In the genomic region with DNA sequence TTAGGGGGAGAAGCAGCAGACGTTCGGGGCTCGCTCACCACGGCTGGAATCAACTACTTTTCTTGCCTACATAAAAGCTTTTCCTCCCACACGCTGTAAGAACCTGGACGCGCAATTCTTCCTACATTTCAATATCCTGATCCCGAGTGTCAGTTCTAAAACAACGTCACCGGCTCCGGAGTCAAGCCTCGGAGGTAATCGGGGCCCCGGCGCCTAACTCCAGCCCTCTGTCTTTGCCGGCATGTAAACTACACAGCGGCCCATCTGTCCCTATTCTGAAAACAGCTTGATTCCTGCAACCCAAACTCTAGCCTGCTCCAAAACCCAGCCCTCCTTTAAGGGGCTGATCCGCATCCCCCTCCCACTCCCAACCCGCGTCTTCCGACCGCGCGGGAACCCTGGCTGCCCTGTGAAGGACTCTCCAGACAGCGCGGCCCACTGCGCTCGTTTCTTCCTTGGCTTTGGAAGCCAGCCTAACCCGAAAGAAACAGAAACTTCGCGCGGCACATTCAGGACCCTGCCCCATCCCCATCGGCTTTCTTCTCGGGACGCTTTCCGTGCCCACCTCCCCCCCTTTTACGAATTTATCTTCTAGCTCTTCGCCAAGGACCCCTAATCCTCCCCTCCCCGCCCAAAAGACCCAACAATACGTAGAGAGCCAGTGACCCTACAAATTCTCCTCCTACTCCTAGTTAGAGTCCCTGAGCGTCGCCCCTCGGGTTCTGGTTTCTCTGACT, we compare ENCODE assay signal across 8 mouse cellular contexts. TPM values are rescaled to one million over a fixed set of nuclear protein-coding genes. Genes with fewer than 3 reads are reported as not detected.
DNase-seq lines count a peak whose midpoint lies in the region; ATAC-seq and TF ChIP-seq lines count a peak whose summit lies in the region.

No protein-coding gene starts in this region.

- no peaks in the 10 kb centered on the region for H3K36me3 ChIP-seq in megakaryocyte, embryonic 14.5 days (replicated peaks; ENCODE audit: low read length)
- no peaks in the 10 kb centered on the region for H3K36me3 ChIP-seq in forebrain, embryonic 13.5 days (ENCODE audit: poor library complexity, severe bottlenecking)

- peak; percentile 9 for DNase-seq in induced T-regulatory cell, adult 2 months (ENCODE audit: low read depth)
- DNase-seq in lung, adult 18-20 months, result peak; percentile 25 to 33
- DNase-seq in ovary, adult 18-20 months (ENCODE audit: low spot score), result peak; percentile 24
- no peak for DNase-seq in T-cell, adult 2 months (ENCODE audit: low spot score)

- no peak for ATAC-seq in megakaryocyte, adult 5-6 weeks (ENCODE audit: poor library complexity, severe bottlenecking)
- ATAC-seq in forebrain, embryonic 13.5 days, result no peak

- peak overlapping the region; percentile 96 for H3K9ac ChIP-seq in forebrain, embryonic 13.5 days

- TF ChIP-seq POLR2A in bone marrow macrophage, adult 2 months (IDR thresholded peaks at IDR 0.05; ENCODE audit: borderline replicate concordance, low read depth, low read length), result no peak

- H3K4me2 ChIP-seq in forebrain, embryonic 13.5 days, result peak overlapping the region; percentile 81

- no peaks in the 10 kb centered on the region for H3K9me3 ChIP-seq in megakaryocyte, embryonic 14.5 days
- no peaks in the 10 kb centered on the region for H3K9me3 ChIP-seq in forebrain, embryonic 13.5 days (replicated peaks)

- under 1% methylated on average over 42 of the region's 43 CpGs for WGBS in forebrain, embryonic 13.5 days

- peak overlapping the region; percentile 90 for H3K4me3 ChIP-seq in megakaryocyte, embryonic 14.5 days (replicated peaks)
- peak overlapping the region; percentile 58 for H3K4me3 ChIP-seq in bone marrow macrophage, adult 2 months (ENCODE audit: insufficient read depth, low read length)
- peak overlapping the region; percentile 78 for H3K4me3 ChIP-seq in forebrain, embryonic 13.5 days

- TF ChIP-seq CTCF in bone marrow macrophage, adult 2 months (IDR thresholded peaks at IDR 0.05; ENCODE audit: low read depth, low read length), result no peak

- H3K27ac ChIP-seq in bone marrow macrophage, adult 2 months (ENCODE audit: insufficient read depth, low read depth, low read length), result no peak overlapping the region
- H3K27ac ChIP-seq in forebrain, embryonic 13.5 days, result peak overlapping the region; percentile 100

- H3K27me3 ChIP-seq in megakaryocyte, embryonic 14.5 days (replicated peaks), result peaks cover 93% of the 10 kb centered on the region
- peaks cover 5% of the 10 kb centered on the region; the same call in 1 of the 2 replicates for H3K27me3 ChIP-seq in forebrain, embryonic 13.5 days

- peaks cover 25% of the 10 kb centered on the region for H3K4me1 ChIP-seq in megakaryocyte, embryonic 14.5 days
- no peaks in the 10 kb centered on the region for H3K4me1 ChIP-seq in bone marrow macrophage, adult 2 months (ENCODE audit: control insufficient read depth, insufficient read depth, low read length)
- peaks cover 43% of the 10 kb centered on the region for H3K4me1 ChIP-seq in forebrain, embryonic 13.5 days

RNA-seq across cellular contexts. Expression of a gene that starts 1.4 kb away (rescaled TPM):
- 0.06 TPM in 1 of 2 replicates, not detected in the other for polyA plus RNA-seq in megakaryocyte, embryonic 14.5 days (2012; ENCODE audit: insufficient read depth, low replicate concordance)
- total RNA-seq in megakaryocyte, adult 5-6 weeks (2015), result 0.16 and 0.64 TPM in 2 replicates
- 0.04 and 0.41 TPM in 2 replicates for total RNA-seq in megakaryocyte, adult 5-6 weeks (2017)
- polyA plus RNA-seq in bone marrow macrophage, adult 2 months (2012; ENCODE audit: insufficient read depth, insufficient read length, missing spikeins), result not detected in 2 replicates
- polyA plus RNA-seq in forebrain, embryonic 13.5 days (2015; fragmentation: Nextera tagmentation; extraction: Ambion mirVana), result 18.7 and 23.4 TPM in 2 replicates

Comparison
In these comparisons a context has a peak if more than half of its experiments do, and no peak if none do; other contexts are left out.
1. RNA of a gene that starts 1.4 kb away (polyA plus RNA-seq): 18.7 to 23.4 TPM in forebrain, embryonic 13.5 days; not detected in bone marrow macrophage, adult 2 months and 0.06 TPM in megakaryocyte, embryonic 14.5 days; every median in the first group is over 10 times any median in the second.
2. Peak in every context shown above with its lines, with median percentiles within 50 percentile points of each other: H3K4me3 ChIP-seq.